Mouse (Mus musculus) monocyte, adult 2 months (primary cell): ENCODE results near the gene Gm5141.
"Not testable (repeated sequence)": the region's sequence is repeated elsewhere in the genome, so short reads cannot be mapped to it uniquely, and the experiment has no call there.

Experiments
- DNase-seq, 2 experiments: peaks; one replicate each; pipeline ENCODE4 v3.0.0; 2022; ENCODE audit warnings: low spot score in 2 of 2, low read depth in 1 of 2

Gene Gm5141

GRCm38 (mm10) chr13:62785199-62786134, at the start of gene Gm5141:
Gm5141 (minus strand) TSS chr13:62785808.
- DNase-seq, result peak in 1 of 2 experiments; percentile 10

- no peak for DNase-seq
Measured at GRCm38 (mm10) chr13:62833341-62833740, 47.7 kb upstream of the Gm5141 start.

GRCm38 (mm10) chr13:62832239-62832638, 46.6 kb upstream of the Gm5141 start:
- no peak for DNase-seq

GRCm38 (mm10) chr13:62815705-62816104, 30.1 kb upstream of the Gm5141 start:
- not testable (repeated sequence) for DNase-seq

- DNase-seq, result no peak
Measured at GRCm38 (mm10) chr13:62812713-62813112, 27.1 kb upstream of the Gm5141 start.

- not testable (repeated sequence) for DNase-seq
Measured at GRCm38 (mm10) chr13:62807981-62808380, 22.4 kb upstream of the Gm5141 start.

- not testable (repeated sequence) for DNase-seq
Measured at GRCm38 (mm10) chr13:62786135-62786493, 506 bp upstream of the Gm5141 start.

GRCm38 (mm10) chr13:62763806-62764205, 21.8 kb downstream of the Gm5141 start:
- DNase-seq, result not testable (repeated sequence)

GRCm38 (mm10) chr13:62760432-62761415, 24.9 kb downstream of the Gm5141 start, which contains the start of gene Platr25:
Platr25 (minus strand) TSS chr13:62760709.
- peak in 1 of 2 experiments; percentile 21 for DNase-seq

GRCm38 (mm10) chr13:62733322-62733721, 52.3 kb downstream of the Gm5141 start:
- no peak for DNase-seq
